Mouse (Mus musculus): Measurements from ENCODE around the gene Fgf15.

The Fgf15 gene

DNA sequence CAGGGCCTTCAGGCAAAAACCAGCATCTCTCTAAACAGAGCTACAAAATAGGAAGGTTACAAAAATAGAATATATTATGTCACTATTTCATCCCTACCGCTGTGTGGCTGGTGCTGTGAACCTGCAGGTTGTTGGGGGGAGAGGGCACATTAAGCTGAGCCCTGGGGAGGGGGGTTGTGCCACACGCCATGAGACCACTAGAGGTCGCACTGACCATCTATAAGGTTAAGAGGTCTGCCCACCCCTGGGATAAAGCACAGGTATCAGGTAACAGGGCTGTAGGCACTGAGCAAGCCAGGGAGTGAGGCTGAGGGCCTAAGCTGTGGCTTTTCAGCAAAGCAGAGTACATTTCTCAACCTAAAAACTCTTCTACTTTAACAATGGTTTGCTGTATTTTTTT is 35.4 kb downstream of the Fgf15 start:
- in situ Hi-C loops (cut with MboI, MseI), result no loop called here

DNA sequence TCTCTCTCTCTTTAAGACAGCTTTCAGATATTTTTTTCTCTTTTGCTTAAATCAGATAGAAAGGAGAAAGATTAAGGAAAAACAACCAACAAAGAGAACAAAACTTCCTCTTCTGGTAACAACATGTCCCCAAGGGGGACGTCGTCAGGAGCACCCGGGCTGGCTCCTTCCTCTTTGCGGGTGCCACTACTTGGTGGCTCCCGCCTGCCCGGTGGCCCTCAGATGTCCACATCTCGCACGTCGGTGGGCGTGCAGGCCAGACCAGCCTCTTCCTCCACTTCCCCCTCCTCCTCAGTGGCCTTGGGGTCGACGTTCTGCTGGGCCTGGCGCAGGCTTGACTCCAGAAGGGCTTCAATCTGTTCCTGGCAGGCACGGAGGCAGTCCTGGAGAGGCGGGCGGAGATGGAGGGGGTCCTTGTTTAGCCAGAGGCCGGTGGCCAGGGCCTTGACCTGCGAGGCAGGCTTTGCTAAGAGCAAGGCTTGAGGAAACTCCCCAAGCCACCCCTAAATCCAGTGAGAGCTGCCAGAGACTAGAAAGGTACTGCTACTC is 36.1 kb downstream of the Fgf15 start:
- in situ Hi-C loops (cut with MboI, MseI), result no loop called here

DNA sequence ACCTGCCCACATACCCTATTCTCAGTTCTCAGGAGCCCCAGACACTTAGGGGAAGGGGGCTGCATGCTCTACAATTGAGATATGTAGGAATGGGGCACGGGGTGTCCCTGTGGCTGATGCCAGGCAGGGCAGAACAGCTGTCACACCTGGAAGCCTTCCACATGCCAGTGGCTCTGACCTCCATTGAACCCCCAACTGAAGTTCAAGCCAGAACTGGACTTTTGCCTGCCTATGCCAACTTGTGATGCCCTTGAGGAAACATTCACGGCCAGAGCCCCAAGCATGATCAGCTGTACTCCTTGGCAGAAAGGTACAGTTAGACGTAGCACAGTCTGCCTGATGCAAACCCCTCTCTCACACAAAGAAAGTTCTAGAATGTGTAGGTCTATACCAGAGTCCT is 37.0 kb downstream of the Fgf15 start:
- in situ Hi-C loops (cut with MboI, MseI), result no loop called here

DNA sequence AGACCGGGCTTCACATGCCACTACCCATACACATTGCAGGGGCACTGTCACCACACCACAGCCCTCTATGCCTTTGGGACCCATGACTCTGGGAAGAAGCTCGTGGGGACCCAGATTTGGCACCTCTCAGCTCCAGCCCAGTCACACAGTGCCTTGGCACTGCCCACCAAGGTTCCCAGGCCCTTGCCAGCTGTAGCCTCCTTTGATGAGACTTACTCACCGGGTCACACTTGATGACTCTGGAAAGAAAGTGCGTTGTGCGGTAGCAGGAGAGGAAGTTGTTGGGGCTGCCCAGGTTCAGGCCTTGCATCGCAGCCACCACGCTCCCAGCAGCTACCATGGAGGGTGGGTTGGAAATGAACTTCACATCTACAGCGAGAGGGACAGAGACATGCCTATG is 37.5 kb downstream of the Fgf15 start:
- in situ Hi-C loops (cut with MboI, MseI), result no loop called here

DNA sequence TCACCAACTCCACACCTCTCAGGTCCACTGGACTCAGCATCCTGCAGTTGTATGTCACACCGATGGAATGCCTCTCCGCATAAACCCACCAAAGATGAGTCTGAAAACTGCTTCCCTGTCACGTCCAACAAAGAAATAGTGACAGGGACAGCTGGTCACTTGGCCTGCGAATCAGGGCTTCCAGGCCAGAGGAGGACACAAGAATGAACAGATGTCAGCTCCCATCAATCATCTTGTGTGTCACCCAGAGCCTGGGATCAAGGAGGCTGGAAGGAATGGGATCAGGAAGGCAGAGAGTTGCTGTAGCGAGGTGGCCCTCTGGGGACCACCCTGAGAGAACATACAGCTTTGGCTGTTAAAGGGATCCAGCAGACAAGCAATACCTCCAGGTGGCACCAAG is 38.6 kb downstream of the Fgf15 start:
- in situ Hi-C loops (cut with MboI, MseI), result loop anchor here (5.0 kb wide), 2 partner anchors 172 to 307 kb away; no protein-coding TSS in a partner anchor

DNA sequence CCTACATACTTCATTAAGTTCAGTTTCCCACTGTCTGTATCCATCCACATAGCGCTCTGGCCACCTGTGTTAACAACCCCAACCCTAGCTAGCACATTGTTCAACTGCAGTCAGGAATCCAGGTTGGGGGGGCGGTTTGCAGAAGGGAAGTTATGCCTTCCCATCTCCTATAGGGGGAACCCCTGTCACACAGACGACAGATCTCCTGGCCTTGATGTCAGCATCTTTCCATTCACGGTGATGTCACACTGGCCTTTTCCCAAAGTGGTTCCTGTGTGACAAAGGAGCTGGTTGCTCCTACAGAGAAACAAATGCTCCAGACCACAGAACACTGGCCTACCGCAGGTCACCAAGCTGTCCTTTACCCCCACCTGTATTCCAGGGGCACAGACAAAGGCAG is 39.2 kb downstream of the Fgf15 start:
- in situ Hi-C loops (cut with MboI, MseI), result loop anchor here (5.0 kb wide), 2 partner anchors 172 to 307 kb away; no protein-coding TSS in a partner anchor

DNA sequence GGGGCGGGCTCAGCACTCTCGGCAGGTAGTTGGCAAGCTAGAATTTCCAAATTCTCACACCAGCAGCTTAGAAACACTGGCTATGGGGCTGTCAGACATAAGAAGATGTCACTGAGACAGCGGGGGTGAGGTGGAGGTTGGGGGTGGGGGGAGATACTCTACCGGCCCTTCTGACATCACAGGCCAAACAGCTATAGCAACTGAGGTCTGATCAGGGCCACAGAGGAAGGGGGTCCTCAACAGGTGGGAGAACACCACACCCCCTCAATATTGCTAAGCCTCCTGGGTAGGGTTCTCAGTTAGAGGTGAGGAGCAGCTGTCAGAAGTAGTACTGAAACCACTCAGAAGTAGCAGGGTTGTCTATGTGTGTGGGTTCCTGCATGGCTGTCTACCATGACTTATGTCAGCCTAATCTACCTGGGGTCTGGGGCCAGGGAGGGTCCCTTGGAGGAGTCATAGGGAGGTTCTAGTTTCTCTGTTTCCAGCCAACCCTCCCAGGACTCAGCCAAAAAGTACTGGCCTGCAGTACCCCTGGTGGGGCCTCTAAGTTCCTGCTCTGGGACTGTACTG is 40.1 kb downstream of the Fgf15 start:
- in situ Hi-C loops (cut with MboI, MseI), result loop anchor here (5.0 kb wide), 2 partner anchors 171 to 306 kb away; no protein-coding TSS in a partner anchor

DNA sequence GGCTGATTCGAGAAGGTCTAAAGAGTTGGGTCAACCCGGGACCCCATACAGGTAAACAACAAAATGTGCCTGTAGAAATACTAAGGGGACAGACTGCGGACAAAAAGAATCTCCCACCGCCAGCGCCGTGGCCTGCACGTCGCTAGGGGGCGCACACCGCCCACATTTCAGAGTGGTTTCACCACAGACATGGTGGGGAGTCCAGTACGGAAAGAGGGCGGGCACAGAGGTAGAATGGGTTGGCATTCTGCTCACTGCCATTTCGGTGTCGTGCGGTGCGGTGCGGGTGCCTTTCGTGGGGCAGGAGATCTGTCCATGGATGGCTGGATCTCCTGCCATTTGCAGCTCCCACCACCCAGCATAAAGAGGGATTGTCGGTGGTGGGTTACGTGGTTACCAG is 41.2 kb downstream of the Fgf15 start:
- in situ Hi-C loops (cut with MboI, MseI), result loop anchor here (5.0 kb wide), 2 partner anchors 170 to 305 kb away; no protein-coding TSS in a partner anchor

DNA sequence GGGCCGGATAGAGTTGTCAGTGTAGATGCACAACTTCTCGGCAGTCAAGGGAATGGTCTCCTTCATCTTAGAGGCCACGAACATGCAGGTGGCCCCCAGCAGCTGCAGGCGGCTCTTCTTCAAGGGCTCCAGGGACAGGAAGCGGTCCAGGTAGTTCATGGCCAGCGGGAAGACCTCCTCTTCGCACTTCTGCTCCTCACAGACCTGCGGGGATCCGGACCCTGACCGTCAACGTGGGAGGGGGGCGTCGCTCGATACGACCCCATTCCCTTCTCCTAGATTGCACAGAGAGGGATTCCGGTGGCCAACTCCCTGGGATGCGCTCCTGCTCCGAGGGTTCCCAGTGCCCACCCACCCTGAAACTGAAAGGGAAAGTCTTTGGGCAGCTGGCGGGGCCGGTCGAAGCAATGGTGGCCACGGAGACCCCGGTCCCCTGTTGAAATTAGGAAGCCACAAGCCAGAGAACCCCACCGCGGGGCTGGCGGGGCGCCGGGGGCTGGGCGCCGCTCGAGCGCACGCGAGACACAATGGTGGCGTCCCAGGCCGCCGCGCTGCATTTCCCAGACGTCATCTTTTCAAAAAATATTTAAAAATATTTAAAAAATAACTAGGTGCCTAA is 41.7 kb downstream of the Fgf15 start:
- in situ Hi-C loops (cut with MboI, MseI), result loop anchor here (5.0 kb wide), 2 partner anchors 169 to 304 kb away; no protein-coding TSS in a partner anchor

DNA sequence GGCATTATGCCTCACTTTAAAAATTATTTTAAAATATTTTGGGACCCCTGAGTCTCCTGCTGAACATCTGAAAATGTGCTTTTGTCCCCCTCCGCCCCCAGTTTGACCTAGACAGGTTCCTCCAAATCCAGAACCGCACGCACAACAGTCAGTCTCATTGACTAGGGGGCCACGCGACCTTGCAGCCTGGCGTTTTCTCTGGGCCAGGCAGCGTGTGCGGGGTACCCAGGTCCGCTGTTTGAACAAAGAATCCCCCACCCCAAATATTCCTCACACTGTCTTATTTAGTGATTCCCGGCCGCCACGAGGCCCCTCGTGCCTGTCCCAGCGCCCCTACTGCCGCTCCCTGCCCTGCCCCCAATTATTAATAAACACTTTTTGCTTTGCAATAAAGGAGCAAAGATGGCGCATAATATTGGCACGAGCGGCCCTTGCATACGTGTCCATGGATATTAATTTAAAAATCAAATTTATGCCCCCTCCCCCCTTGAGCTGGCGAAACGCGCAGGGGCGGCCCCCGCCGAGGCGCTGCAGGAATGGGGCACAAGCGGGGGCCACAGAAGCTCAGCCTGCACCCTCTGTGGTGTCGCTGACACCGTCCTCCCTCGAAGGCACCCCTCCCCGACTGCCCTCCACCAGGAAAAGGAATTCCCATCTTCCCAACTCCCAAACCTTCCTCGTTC is 42.5 kb downstream of the Fgf15 start:
- in situ Hi-C loops (cut with MboI, MseI), result loop anchor here (5.0 kb wide), 2 partner anchors 168 to 303 kb away; no protein-coding TSS in a partner anchor

DNA sequence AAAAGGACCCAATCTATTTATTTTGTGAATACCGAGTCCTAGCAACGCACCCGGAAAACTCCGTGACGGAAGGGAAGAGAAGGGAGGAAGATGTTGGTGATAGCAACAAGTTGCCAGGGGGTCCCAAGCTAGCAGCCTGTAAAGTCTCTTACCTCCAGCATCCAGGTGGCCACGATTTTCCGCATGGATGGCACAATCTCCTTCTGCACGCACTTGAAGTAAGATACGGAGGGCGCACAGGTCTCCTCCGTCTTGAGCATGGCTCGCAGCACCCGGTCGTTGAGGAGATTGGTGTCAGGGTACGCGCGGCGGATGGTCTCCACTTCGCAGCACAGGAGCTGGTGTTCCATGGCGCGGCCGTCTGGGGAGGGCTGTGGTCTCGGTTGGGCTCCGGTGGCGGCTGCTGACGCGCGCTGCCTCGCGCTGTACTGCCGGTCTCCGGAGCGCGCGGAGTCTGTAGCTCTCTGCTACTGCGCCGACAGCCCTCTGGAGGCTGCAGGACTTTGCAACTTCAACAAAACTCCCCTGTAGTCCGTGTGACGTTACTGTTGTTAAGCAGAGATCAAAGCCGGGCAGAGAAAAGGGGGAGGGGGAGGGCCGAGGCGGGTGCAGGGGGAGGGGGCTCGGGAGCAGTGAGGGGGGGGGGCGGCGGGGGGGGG is 43.1 kb downstream of the Fgf15 start, which contains the start of gene Ccnd1:
Gene Ccnd1 (minus strand): TSS at position 582 of the 659 bp plus-strand sequence.
- in situ Hi-C loops (cut with MboI, MseI), result loop anchor here (5.0 kb wide), 2 partner anchors 168 to 303 kb away; no protein-coding TSS in a partner anchor

DNA sequence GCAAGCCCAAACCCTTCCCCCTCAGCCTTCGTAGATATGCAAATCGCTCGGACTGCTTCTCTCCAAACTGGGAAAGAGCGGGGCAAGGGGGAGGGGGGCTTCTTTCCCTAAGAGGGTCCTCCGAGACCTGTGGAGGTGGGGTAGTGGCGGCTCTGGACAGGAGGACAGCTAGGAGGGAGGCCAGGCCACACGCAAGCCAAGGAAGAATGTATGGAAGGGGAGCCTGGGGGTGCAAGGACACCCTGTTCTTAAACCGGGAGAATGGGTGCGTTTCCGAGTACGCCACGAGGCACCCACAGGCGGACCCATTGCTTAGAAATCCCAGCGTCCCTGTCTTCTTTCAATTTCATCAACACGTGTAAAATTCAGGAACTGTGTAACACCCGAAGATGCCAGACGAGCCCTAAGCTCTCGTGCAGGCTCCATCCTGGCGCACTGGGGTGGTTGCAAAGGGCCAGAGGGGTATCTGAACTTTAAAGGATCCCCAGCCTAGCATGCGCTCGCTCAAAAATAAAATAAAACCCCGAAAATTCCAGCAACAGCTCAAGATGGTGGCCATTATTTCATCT is 43.8 kb downstream of the Fgf15 start:
- in situ Hi-C loops (cut with MboI, MseI), result no loop called here

DNA sequence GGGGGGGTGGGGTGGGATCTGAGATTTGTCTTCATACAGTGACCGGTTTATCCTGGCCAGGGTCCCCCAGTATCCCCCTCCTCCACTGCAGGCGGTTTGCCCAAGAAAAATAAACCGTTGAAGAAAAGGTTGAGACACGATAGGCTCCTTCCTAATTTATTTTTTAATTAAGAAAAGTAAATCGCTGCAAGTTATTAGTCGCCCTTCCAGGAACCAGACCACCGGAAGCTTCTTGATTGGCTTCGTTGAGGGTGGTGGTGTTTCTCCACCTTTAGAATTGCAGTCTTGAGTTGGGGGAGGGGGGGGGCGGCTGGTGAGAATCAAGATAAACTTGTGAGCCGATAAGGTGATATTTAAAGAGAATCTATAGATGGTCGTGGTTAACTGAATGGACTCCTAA is 44.3 kb downstream of the Fgf15 start:
- in situ Hi-C loops (cut with MboI, MseI), result no loop called here

DNA sequence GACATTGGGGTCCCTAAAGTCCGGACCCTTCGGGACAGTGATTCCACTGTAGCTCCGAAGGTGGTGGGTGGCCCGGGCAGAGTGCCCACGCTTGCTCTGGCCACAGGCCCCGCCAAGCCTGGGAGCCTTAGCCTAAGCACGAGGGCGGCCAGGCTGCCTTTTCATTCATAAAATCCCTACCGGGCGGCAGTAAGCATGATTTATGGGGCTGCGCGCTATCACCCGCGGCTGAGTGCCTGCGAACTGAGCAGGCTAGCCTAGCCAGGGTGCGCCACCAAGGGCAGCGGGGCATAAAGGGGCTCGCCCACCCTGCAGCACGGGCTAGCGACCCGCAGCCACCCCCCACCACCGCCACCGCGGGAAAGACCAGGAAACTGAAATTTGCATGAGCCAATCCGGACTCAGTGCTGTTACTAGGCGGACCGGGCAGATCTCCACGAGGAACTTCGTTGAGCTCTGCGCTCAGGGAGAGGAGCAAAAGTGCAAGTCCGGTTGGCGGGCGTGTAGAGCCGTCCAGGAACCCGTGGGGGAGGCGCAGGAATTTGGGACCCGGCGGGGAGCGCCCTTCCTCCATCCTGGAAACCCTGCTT is 45.0 kb downstream of the Fgf15 start:
- in situ Hi-C loops (cut with MboI, MseI), result no loop called here

DNA sequence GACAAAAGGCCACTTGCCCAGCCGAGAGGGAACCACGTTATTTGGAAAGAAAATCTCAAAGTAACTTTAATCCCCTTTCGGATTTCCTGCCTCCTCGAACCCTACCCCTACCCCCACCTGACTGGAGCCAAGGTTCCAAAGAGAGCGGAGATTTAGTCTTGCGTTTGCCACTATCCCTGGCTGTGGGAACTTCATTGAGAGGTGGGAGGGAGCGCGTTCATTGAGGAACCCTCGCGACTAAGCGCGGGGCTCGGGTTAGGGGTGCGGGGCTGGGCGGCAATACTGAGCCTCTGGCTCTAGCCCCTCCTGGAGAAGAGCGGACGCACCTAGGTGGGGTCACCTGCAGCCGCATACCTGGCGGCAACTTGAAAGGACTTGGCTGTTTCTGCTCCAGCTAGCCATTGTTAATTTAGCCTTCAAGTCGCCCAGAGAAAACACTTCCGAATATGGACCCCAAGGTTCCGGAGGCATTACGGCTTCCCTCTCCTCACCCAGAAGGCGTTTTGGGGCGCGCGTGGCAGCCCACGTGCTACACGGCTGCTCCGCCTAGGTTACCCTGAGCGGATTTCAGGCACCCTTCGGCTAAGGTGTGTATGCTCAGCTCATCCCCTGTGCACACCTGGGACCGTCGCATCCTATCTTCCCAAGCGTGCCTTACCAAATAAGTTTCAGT is 45.9 kb downstream of the Fgf15 start:
- in situ Hi-C loops (cut with MboI, MseI), result no loop called here

DNA sequence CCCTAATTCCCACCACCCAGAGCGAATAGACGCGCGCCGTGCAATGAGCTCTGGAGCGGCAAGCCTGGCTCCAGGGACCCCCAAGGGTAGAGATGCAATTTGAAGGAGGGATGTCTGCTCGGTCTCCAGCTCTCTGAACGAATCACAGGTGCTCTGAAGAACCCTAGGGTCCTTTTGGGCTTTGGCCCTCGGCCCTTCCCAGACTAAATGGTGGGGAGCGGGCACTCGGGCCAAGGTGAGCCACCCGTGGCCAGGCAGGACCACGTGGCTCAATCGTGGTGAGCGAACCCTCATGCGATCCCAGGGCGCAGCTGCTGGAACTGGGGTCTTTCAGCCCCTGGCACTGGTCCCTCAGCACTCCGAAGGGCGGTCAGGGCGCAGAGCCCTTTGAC is 46.4 kb downstream of the Fgf15 start:
- in situ Hi-C loops (cut with MboI, MseI), result no loop called here

DNA sequence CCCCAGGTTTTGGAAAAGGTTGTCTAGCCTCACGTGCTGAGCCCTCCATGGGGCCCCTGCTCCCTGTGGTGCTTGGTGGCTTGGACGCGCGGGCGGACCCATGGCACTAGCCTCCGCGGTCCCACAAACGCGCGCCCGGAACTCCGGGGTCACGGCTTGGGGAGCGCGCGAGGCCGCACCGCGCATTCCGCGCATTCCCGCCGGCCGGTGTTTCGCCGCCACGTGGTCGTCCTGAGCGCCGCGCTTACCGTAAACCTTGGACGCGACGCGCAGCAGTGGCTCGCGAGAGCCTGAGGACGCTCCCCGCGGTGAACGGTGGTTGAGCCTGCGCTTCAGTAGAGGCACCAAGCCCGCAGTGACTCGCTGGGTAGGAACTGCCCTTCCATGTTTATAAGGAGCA is 46.9 kb downstream of the Fgf15 start:
- in situ Hi-C loops (cut with MboI, MseI), result no loop called here

All from T-helper 1 cell (primary cell).